9 mouse cellular contexts compared by ENCODE assay signal in the genomic region with DNA sequence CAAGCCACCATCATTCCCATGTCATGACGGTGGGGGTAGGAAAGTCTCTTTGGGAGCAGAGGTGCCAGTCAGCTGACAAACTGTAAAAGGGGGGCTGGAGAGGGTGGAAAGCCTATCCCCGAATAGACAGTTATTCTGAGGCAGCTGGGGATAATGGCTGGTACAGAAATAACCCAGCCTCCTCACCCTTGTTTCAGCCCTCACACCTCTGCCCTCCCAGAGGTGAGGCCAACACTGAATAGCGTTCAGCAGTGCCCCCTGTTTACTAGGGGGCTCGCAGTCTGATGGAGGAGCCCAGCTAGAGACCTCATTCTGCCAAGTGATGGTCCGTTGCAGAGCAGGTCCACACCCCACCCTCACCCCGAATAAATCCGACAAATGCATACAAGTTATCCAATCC. TPM values are rescaled to one million over a fixed set of nuclear protein-coding genes. Genes with fewer than 3 reads are reported as not detected.
DNase-seq lines count a peak whose midpoint lies in the region; ATAC-seq and TF ChIP-seq lines count a peak whose summit lies in the region.
"Had no signal": no experiment of that assay in that cellular context is flagged by ENCODE, and none has a peak within 500 bp of the region (broad histone marks: within the 10 kb centered on the region; RNA-seq: fewer than 3 reads in every experiment).

No protein-coding gene starts in this region.

- ATAC-seq in erythroblast, adult 5-6 weeks (replicated peaks; ENCODE audit: low FRiP score, poor library complexity, severe bottlenecking), result no peak
- ATAC-seq in heart, embryonic 15.5 days (replicated peaks; ENCODE audit: insufficient number of reproducible peaks, insufficient read depth, low FRiP score, low read depth), result no peak
- ATAC-seq in midbrain, embryonic 15.5 days (replicated peaks), result no peak

- peaks cover 20% of the 10 kb centered on the region for H3K36me3 ChIP-seq in erythroblast, embryonic 14.5 days (ENCODE audit: control insufficient read depth)
- H3K36me3 ChIP-seq in heart, embryonic 15.5 days, result no peaks in the 10 kb centered on the region
- no peaks in the 10 kb centered on the region for H3K36me3 ChIP-seq in midbrain, embryonic 15.5 days (replicated peaks)

- H3K4me2 ChIP-seq in heart, embryonic 15.5 days, result peak overlapping the region; percentile 59
- no peak overlapping the region for H3K4me2 ChIP-seq in midbrain, embryonic 15.5 days

- no peaks in the 10 kb centered on the region for H3K27me3 ChIP-seq in erythroblast, embryonic 14.5 days (ENCODE audit: control insufficient read depth)
- no peaks in the 10 kb centered on the region for H3K27me3 ChIP-seq in heart, embryonic 15.5 days
- no peaks in the 10 kb centered on the region for H3K27me3 ChIP-seq in midbrain, embryonic 15.5 days (replicated peaks)

- no peak overlapping the region for H3K9ac ChIP-seq in heart, embryonic 15.5 days
- no peak overlapping the region for H3K9ac ChIP-seq in midbrain, embryonic 15.5 days

- H3K4me1 ChIP-seq in erythroblast, embryonic 14.5 days (ENCODE audit: control insufficient read depth), result peaks cover 50% of the 10 kb centered on the region
- peaks cover 20% of the 10 kb centered on the region for H3K4me1 ChIP-seq in heart, embryonic 15.5 days (replicated peaks)
- peaks cover 25% of the 10 kb centered on the region for H3K4me1 ChIP-seq in midbrain, embryonic 15.5 days

- H3K4me3 ChIP-seq in erythroblast, embryonic 14.5 days (replicated peaks), result peak overlapping the region; percentile 90
- H3K4me3 ChIP-seq in heart, embryonic 15.5 days, result no peak overlapping the region
- H3K4me3 ChIP-seq in midbrain, embryonic 15.5 days, result no peak overlapping the region
- H3K4me3 ChIP-seq in layer of hippocampus, adult 2 months, result no peak overlapping the region

- DNase-seq in kidney, postnatal 10 days, result peak; percentile 10
- DNase-seq in kidney, postnatal 14 days, result no peak
- DNase-seq in adrenal gland, postnatal 36 days, result no peak
- no peak for DNase-seq in layer of hippocampus, adult 2 months (ENCODE audit: low spot score in 2 of 2)
- DNase-seq: lung, adult 2 months had no signal

- TF ChIP-seq CTCF in layer of hippocampus, adult 2 months (conservative IDR thresholded peaks at IDR 0.05), result no peak

- WGBS in heart, embryonic 15.5 days, result 60% methylated on average over 7 of the region's 7 CpGs
- 83% methylated on average over 7 of the region's 7 CpGs for WGBS in midbrain, embryonic 15.5 days

- H3K27ac ChIP-seq in heart, embryonic 15.5 days, result no peak overlapping the region
- H3K27ac ChIP-seq in midbrain, embryonic 15.5 days, result peak overlapping the region; percentile 89; the same call in 1 of the 2 replicates
- H3K27ac ChIP-seq in layer of hippocampus, adult 2 months, result no peak overlapping the region

- H3K9me3 ChIP-seq in erythroblast, embryonic 14.5 days (ENCODE audit: control insufficient read depth, low read length), result no peaks in the 10 kb centered on the region
- H3K9me3 ChIP-seq in heart, embryonic 15.5 days (replicated peaks), result no peaks in the 10 kb centered on the region
- no peaks in the 10 kb centered on the region for H3K9me3 ChIP-seq in midbrain, embryonic 15.5 days

RNA-seq across cellular contexts. Expression of gene Csnk2a1, which starts 1.1 kb away (rescaled TPM):
- 0.94 and 1.0 TPM in 2 replicates for polyA plus RNA-seq in erythroblast, embryonic 14.5 days (2012)
- 25.3 and 32.5 TPM in 2 replicates for total RNA-seq in erythroblast, adult 5-6 weeks (2015; ENCODE audit: low replicate concordance)
- 31.9 and 41.4 TPM in 2 replicates for total RNA-seq in erythroblast, adult 5-6 weeks (2017; ENCODE audit: low replicate concordance)
- polyA plus RNA-seq in heart, embryonic 15.5 days (2015; fragmentation: Nextera tagmentation; extraction: Ambion mirVana), result 57.9 and 74.6 TPM in 2 replicates
- polyA plus RNA-seq in midbrain, embryonic 15.5 days (2015; fragmentation: Nextera tagmentation; extraction: Ambion mirVana), result 106 and 110 TPM in 2 replicates
- 100 to 1,000 TPM in 1 of 2 experiments, 10 to 100 TPM in 1; 97.8 to 105 TPM for total RNA-seq in adrenal gland, postnatal 36 days (2021)
- 10 to 100 TPM; 95.3 to 97.7 TPM for total RNA-seq in layer of hippocampus, adult 2 months (2021)
